Mouse (Mus musculus) olfactory bulb, adult 2 months (tissue): ENCODE results near the gene Lcn2. TPM values are rescaled to one million over a fixed set of nuclear protein-coding genes. Genes with fewer than 3 reads are reported as not detected.
A peak's percentile ranks its signal among the peaks of the same experiment; 100 is the strongest.

ENCODE experiments used
- H3K27ac ChIP-seq: fragments of 200-500 bp; 2 replicates; pipeline ENCODE4 v1.5.1; 2012; ENCODE audit warnings: low read depth, low read length; ENCODE audit not compliant: insufficient read depth
- H3K4me1 ChIP-seq: fragments of 200-500 bp; 2 replicates; pipeline ENCODE4 v1.6.1; 2012; ENCODE audit warnings: low read length; ENCODE audit not compliant: control insufficient read depth, insufficient read depth
- H3K4me3 ChIP-seq: fragments of 200-500 bp; 2 replicates; pipeline ENCODE4 v1.5.1; 2012; ENCODE audit warnings: mild to moderate bottlenecking, low read depth, low read length, moderate library complexity; ENCODE audit not compliant: insufficient read depth
- CTCF ChIP-seq: fragments of 200-500 bp; IDR thresholded peaks from 2 replicates; pipeline ENCODE4 v1.5.1; 2012; ENCODE audit warnings: low read depth, mild to moderate bottlenecking, low read length, moderate library complexity; ENCODE audit not compliant: insufficient read depth
- POLR2A ChIP-seq: fragments of 200-500 bp; IDR thresholded peaks from 2 replicates; pipeline ENCODE4 v1.6.1; 2012; ENCODE audit warnings: mild to moderate bottlenecking, low read depth, low read length, moderate library complexity; ENCODE audit not compliant: insufficient read depth
- WGBS: fragments of 180-500 bp; shearing (Covaris S2); methylation state at CpG from one replicate; pipeline ENCODE4 v1.1.7; 2018; 5-methylcytosine and 5-hydroxymethylcytosine counted together
- polyA plus RNA-seq: library from polyadenylated mRNA; stranded (reverse); fragments of >200 nt; gene quantifications from 2 replicates; pipeline ENCODE4 v1.2.4, GENCODE M21; 2012; ENCODE audit warnings: low replicate concordance; ENCODE audit not compliant: missing spikeins, insufficient read depth, insufficient read length

Lcn2 gene
- polyA plus RNA-seq, 1 experiment: not detected

- H3K4me3 ChIP-seq: no peak overlapping the region
- H3K4me1 ChIP-seq: peaks cover 73% of the 10 kb centered on the region
- WGBS: 57% methylated on average over 10 of the region's 10 CpGs
- TF ChIP-seq CTCF: no peak
- no peak for TF ChIP-seq POLR2A
- H3K27ac ChIP-seq: peak overlapping the region; percentile 97
These were observed 44.0 kb downstream of the Lcn2 start for GRCm38 (mm10) chr2:32344056-32344455.

DNA sequence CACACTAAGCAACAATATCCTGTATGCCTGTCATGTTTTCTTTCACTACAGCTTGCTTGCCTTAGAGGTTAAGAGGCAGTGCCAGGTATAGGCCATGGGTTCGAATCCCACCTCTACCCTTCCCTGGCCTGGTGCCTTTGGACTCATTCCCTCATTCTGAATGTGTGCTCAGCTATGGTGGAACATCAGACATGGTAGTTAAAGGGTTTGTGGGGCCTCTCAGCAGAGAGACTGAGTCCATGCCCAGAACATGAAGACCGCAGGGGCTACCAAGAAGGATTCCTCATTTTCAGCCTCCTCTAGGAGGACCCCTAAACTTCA lies 44.7 kb downstream of the Lcn2 start:
- WGBS: 95% methylated on average over 2 of the region's 2 CpGs
- Histone ChIP-seq H3K4me1 (peaks cover 65% of the 10 kb centered on the region), H3K27ac (peak overlapping the region; percentile 97), H3K4me3 (no peak overlapping the region)
- TF ChIP-seq POLR2A (no peak), CTCF (no peak)

DNA sequence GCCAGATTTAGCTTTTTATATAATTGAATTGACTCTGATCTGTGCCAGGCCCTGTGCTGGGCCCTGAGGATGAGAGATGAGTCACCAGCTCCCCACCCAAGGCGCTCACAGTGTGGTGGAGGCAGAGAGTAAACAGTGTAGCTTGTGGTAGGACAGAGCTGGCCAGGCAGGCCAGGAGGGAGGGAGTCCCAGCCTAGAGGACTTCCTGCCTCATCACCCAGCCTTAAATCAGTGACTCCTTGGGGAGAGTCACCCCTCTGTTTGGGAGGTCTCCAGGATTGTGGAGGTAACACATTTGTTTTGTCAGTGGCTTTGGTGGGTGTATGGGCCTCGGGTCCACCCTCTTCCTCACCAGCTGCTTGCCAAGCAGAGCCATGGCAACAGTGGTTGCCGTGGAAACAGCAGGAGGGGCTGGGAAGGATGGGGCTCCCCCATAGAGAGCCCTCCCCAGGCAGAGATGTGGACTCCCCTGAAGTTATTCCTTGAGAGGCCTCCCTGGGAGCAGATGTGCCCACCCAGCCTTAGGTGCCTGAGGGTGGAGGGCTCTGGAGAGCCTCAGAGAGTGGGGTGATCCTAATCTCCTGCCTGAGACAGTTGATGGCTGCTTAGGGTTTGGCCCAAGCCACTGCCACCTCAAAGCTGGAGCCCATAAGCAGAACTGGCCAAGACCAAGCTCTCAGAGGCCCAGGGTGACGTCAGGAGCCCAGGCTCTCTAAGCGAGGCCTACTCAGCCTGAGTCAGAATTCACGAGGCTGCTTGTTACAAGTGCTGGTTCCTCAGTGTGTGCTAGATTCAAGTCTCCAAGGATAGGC lies 45.3 kb downstream of the Lcn2 start:
- Histone ChIP-seq H3K4me1 (peaks cover 62% of the 10 kb centered on the region), H3K27ac (peak overlapping the region; percentile 97), H3K4me3 (no peak overlapping the region)
- WGBS: 21% methylated on average over 6 of the region's 6 CpGs
- no peak for TF ChIP-seq POLR2A
- TF ChIP-seq CTCF: no peak

GRCm38 (mm10) chr2:32342039-32342438 lies 46.0 kb downstream of the Lcn2 start:
- H3K4me3 ChIP-seq: no peak overlapping the region
- H3K4me1 ChIP-seq: peaks cover 59% of the 10 kb centered on the region
- 55% methylated on average over 4 of the region's 4 CpGs for WGBS
- no peak for TF ChIP-seq CTCF
- no peak for TF ChIP-seq POLR2A
- peak overlapping the region; percentile 97 for H3K27ac ChIP-seq

- TF ChIP-seq CTCF (no peak), POLR2A (no peak)
- Histone ChIP-seq H3K4me3 (no peak overlapping the region), H3K4me1 (peaks cover 54% of the 10 kb centered on the region), H3K27ac (peak overlapping the region; percentile 97)
- WGBS: 81% methylated on average over 4 of the region's 4 CpGs
These were observed 46.5 kb downstream of the Lcn2 start for GRCm38 (mm10) chr2:32341634-32341939.

DNA sequence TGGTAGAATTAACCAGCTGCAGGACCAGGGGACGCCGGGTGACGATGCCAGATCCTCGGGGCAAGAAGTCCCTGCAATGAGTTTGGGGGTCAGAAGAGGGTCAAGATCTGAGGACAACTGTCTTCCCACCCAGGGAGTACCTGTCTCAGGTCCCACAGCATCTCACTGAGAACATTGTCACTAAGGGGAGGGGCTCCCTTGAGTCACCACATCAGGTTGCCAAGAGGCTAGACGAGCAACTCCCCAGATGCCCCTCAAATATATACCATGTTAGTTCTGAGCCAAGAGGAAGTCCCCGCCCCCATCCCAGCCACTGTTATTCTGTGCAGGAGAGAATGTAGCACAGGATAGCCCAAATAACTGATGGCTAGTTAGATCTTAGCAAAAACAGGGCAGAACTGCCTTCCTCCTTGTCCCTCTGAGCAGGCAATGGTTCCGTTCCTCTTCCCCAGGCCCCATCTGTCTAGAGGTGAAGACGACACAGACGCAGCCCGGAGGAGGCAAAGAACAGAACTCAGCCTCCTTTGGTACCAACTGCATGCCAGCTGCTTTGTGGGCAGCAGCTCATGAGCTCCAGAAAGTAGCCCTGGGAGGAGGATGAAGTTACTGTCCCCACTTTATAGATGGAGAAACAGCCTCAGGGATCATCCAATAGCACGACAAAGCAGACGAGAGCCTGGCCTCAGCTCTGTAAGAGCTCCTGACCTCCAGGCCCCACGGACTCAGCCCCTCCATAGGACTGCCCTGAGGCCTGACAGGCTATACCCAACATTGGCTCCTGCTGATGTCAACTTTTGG lies 47.0 kb downstream of the Lcn2 start:
- no peak for TF ChIP-seq POLR2A
- TF ChIP-seq CTCF: no peak
- WGBS: 66% methylated on average over 13 of the region's 13 CpGs
- Histone ChIP-seq H3K4me3 (no peak overlapping the region), H3K4me1 (peaks cover 53% of the 10 kb centered on the region), H3K27ac (peak overlapping the region; percentile 97)

DNA sequence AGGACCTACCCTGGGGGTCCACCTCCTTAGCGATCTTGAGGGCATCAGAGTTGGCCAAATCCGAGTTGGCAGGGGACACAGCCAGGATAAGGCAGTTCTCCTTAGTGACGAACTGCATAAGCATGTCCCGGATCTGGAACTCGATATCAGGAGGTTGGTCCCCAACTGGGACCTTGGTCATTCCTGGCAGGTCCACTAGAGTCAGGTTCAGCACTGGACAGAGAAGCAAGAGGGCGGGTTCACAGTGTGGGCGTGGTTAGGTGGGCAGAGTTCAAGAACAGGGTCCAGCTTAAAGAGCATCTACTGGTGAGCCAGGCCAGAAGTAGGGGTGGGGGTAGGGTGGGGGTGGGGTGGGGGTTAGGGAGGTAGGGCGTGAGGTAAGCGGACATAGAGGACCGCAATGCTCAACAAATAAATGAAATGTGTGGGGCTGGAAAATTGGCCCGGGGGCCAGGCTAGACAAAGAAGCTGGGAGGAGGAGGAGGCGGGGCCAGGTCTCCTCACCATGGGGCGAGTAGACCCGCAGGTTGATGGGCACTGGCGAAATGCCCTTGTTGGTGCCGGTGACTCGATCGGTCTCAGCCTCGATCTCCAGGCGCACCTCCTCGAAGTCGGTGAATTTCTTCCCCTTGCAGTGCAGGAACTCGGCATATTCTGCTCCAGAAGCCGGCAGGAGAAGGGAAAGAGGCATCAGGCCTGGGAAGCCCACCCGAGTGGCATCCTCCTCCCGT lies 48.0 kb downstream of the Lcn2 start:
- 0 out of 2 replicates have a peak overlapping the region, but pooled peaks have one; percentile 97 for H3K27ac ChIP-seq
- no peak overlapping the region for H3K4me3 ChIP-seq
- no peak for TF ChIP-seq CTCF
- TF ChIP-seq POLR2A: no peak
- peaks cover 49% of the 10 kb centered on the region for H3K4me1 ChIP-seq
- 46% methylated on average over 26 of the region's 26 CpGs for WGBS

- WGBS: 57% methylated on average over 15 of the region's 15 CpGs
- H3K27ac ChIP-seq: no peak overlapping the region
- TF ChIP-seq POLR2A (no peak), CTCF (no peak)
These were observed 52.2 kb downstream of the Lcn2 start for GRCm38 (mm10) chr2:32335888-32336287.

More at GRCm38 (mm10) chr2:32335888-32336287, 52.2 kb downstream of the Lcn2 start:
- H3K4me3 ChIP-seq: no peak overlapping the region
- H3K4me1 ChIP-seq: peaks cover 11% of the 10 kb centered on the region

Other genes starting within 250 kb of the Lcn2 start
- 70.7 and 86.2 TPM in 2 replicates for gene Prrc2b, start 237.2 kb downstream of the Lcn2 start, polyA plus RNA-seq
- gene Pomt1, start 151.7 kb downstream of the Lcn2 start, polyA plus RNA-seq: not detected in 2 replicates
- not detected in 2 replicates for gene Uck1, start 128.1 kb downstream of the Lcn2 start, polyA plus RNA-seq
- 105 TPM in 1 of 2 replicates, not detected in the other for gene Golga2, start 100.9 kb downstream of the Lcn2 start, polyA plus RNA-seq
- not detected in 2 replicates for gene Swi5, start 100.2 kb downstream of the Lcn2 start, polyA plus RNA-seq
- gene Ciz1, start 35.9 kb downstream of the Lcn2 start, polyA plus RNA-seq: not detected in 2 replicates
- 153 TPM in 1 of 2 replicates, not detected in the other for gene Dnm1, start 34.9 kb downstream of the Lcn2 start, polyA plus RNA-seq
- not detected in 2 replicates for gene 1110008P14Rik, start 6.3 kb downstream of the Lcn2 start, polyA plus RNA-seq
- not detected in 2 replicates for gene Ptges2, start 7.6 kb upstream of the Lcn2 start, polyA plus RNA-seq
- not detected in 2 replicates for gene Naif1, start 62.2 kb upstream of the Lcn2 start, polyA plus RNA-seq
- 221 TPM in 1 of 2 replicates, not detected in the other for gene Slc25a25, start 63.2 kb upstream of the Lcn2 start, polyA plus RNA-seq
- gene Fam102a, start 147.1 kb upstream of the Lcn2 start, polyA plus RNA-seq: not detected in 2 replicates
- not detected in 2 replicates for gene Dpm2, start 182.6 kb upstream of the Lcn2 start, polyA plus RNA-seq
- not detected in 2 replicates for gene Pip5kl1, start 186.5 kb upstream of the Lcn2 start, polyA plus RNA-seq
- not detected in 2 replicates for gene 9430097D07Rik, start 187.4 kb upstream of the Lcn2 start, polyA plus RNA-seq
- not detected in 2 replicates for gene St6galnac4, start 198.8 kb upstream of the Lcn2 start, polyA plus RNA-seq
- not detected in 2 replicates for gene St6galnac6, start 211.5 kb upstream of the Lcn2 start, polyA plus RNA-seq
- gene Ak1, start 233.5 kb upstream of the Lcn2 start, polyA plus RNA-seq: not detected in 2 replicates